Mouse (Mus musculus) myocyte (in vitro differentiated cells): ENCODE measurements around the gene Ctdnep1.

Experiments used
- CEBPB ChIP-seq: IDR thresholded peaks from 2 replicates; pipeline ENCODE4 v1.6.1; 2011; ENCODE audit warnings: mild to moderate bottlenecking, moderate library complexity; ENCODE audit not compliant: poor library complexity, insufficient read depth, severe bottlenecking
- E2F4 ChIP-seq: IDR thresholded peaks from one replicate; pipeline ENCODE4 v1.6.1; 2011; ENCODE audit warnings: mild to moderate bottlenecking, control low read depth, moderate library complexity; ENCODE audit not compliant: insufficient read depth
- MAX ChIP-seq: IDR thresholded peaks from one replicate; pipeline ENCODE4 v1.6.1; 2011; ENCODE audit warnings: low read depth, mild to moderate bottlenecking, control low read depth
- MYOG ChIP-seq, 3 experiments: IDR thresholded peaks; one replicate each; pipeline ENCODE4 v1.6.1; 2011; ENCODE audit warnings: control low read depth in 2 of 3, low read depth in 2 of 3, mild to moderate bottlenecking in 2 of 3; ENCODE audit not compliant: insufficient read length in 2 of 3, control insufficient read depth in 1 of 3, insufficient read depth in 1 of 3
- POLR2A ChIP-seq: IDR thresholded peaks from one replicate; pipeline ENCODE4 v1.6.1; 2011; ENCODE audit warnings: low read depth, mild to moderate bottlenecking, control low read depth, moderate library complexity; ENCODE audit not compliant: insufficient read length
- POLR2AphosphoS2 ChIP-seq: IDR thresholded peaks from one replicate; pipeline ENCODE4 v1.6.1; 2011; ENCODE audit warnings: low read depth, control low read depth; ENCODE audit not compliant: insufficient read length
- REST ChIP-seq: IDR thresholded peaks from one replicate; pipeline ENCODE4 v1.6.1; 2011; ENCODE audit warnings: mild to moderate bottlenecking, control low read depth, moderate library complexity; ENCODE audit not compliant: insufficient read depth, insufficient read length
- SRF ChIP-seq: IDR thresholded peaks from one replicate; pipeline ENCODE4 v1.6.1; 2011; ENCODE audit warnings: low read depth; ENCODE audit not compliant: control insufficient read depth, insufficient read length
- TCF12 ChIP-seq: IDR thresholded peaks from one replicate; pipeline ENCODE4 v1.6.1; 2011; ENCODE audit warnings: mild to moderate bottlenecking, control low read depth; ENCODE audit not compliant: poor library complexity, insufficient read depth, severe bottlenecking
- TCF3 ChIP-seq: IDR thresholded peaks from one replicate; pipeline ENCODE4 v1.6.1; 2011; ENCODE audit warnings: low read depth, control low read depth; ENCODE audit not compliant: insufficient read length
- USF1 ChIP-seq: IDR thresholded peaks from one replicate; pipeline ENCODE4 v1.6.1; 2011; ENCODE audit warnings: low read depth, mild to moderate bottlenecking, control low read depth, moderate library complexity

- TF ChIP-seq MAX (no peak), POLR2A (no peak), E2F4 (no peak), MYOG (IDR thresholded peaks at IDR 0.05; ENCODE audit: control insufficient read depth in 1 of 3, insufficient read depth in 1 of 3, insufficient read length in 2 of 3, low read depth in 2 of 3) (no peak), TCF12 (no peak), TCF3 (no peak), REST (no peak), USF1 (no peak), CEBPB (no peak), POLR2AphosphoS2 (no peak), SRF (no peak)
Observed at GRCm38 (mm10) chr11:69981141-69981762, at the start of gene Ctdnep1.
